Mouse (Mus musculus) MEL (cell line): ENCODE results near the gene Vmn1r80. TPM values are rescaled to one million over a fixed set of nuclear protein-coding genes. Genes with fewer than 3 reads are reported as not detected.
"Not testable (repeated sequence)": the region's sequence is repeated elsewhere in the genome, so short reads cannot be mapped to it uniquely, and the experiment has no call there.

Experiments used
- DNase-seq: peaks from one replicate; pipeline ENCODE4 v3.0.0; 2011; ENCODE audit warnings: low read depth, low spot score
- H3K27ac ChIP-seq: 2 replicates; pipeline ENCODE4 v1.5.1; 2012; ENCODE audit warnings: low read depth, mild to moderate bottlenecking, control low read depth, low read length, moderate library complexity; ENCODE audit not compliant: control insufficient read depth
- H3K27me3 ChIP-seq, 2 experiments: fragments of 150-350 bp in 1 of 2; sonication (generic) in 1 of 2; 2 replicates each; pipeline ENCODE4 v1.6.1; 2012; ENCODE audit warnings: low read length in 2 of 2, mild to moderate bottlenecking in 2 of 2, improper control_type of control experiment in 1 of 2, moderate library complexity in 1 of 2; ENCODE audit not compliant: insufficient read depth in 2 of 2, control insufficient read depth in 1 of 2
- H3K36me3 ChIP-seq, 2 experiments: 2 replicates each; pipeline ENCODE4 v1.6.1; 2012 to 2014; ENCODE audit warnings: low read length in 2 of 2, improper control_type of control experiment in 1 of 2, inconsistent platforms in 1 of 2, mild to moderate bottlenecking in 1 of 2; ENCODE audit not compliant: insufficient read depth in 2 of 2, control insufficient read depth in 1 of 2
- H3K4me1 ChIP-seq, 2 experiments: fragments of 150-350 bp in 1 of 2; sonication (generic) in 1 of 2; 2 replicates each; pipeline ENCODE4 v1.6.1; 2012; ENCODE audit warnings: low read length in 2 of 2, improper control_type of control experiment in 1 of 2, mild to moderate bottlenecking in 1 of 2; ENCODE audit not compliant: insufficient read depth in 2 of 2, control insufficient read depth in 1 of 2
- H3K4me3 ChIP-seq, 2 experiments: fragments of 150-350 bp in 1 of 2; sonication (generic) in 1 of 2; 2 replicates each; pipeline ENCODE4 v1.5.1; 2012; ENCODE audit warnings: low read depth in 2 of 2, low read length in 2 of 2, mild to moderate bottlenecking in 2 of 2, moderate library complexity in 2 of 2, control low read depth in 1 of 2, improper control_type of control experiment in 1 of 2; ENCODE audit not compliant: control insufficient read depth in 1 of 2, insufficient read depth in 1 of 2
- H3K79me2 ChIP-seq: 2 replicates; pipeline ENCODE4 v1.6.1; 2012; ENCODE audit warnings: mild to moderate bottlenecking, low read length, moderate library complexity; ENCODE audit not compliant: control insufficient read depth, poor library complexity, insufficient read depth
- H3K9ac ChIP-seq: 2 replicates; pipeline ENCODE4 v1.6.1; 2012; ENCODE audit warnings: low read depth, mild to moderate bottlenecking, control low read depth, low read length, moderate library complexity; ENCODE audit not compliant: control insufficient read depth, poor library complexity, severe bottlenecking
- H3K9me3 ChIP-seq: fragments of 150-350 bp; sonication (generic); replicated peaks from 2 replicates; pipeline ENCODE4 v1.6.1; 2012; ENCODE audit warnings: mild to moderate bottlenecking, low read length, improper control_type of control experiment, moderate library complexity; ENCODE audit not compliant: insufficient read depth
- RCOR1 ChIP-seq: IDR thresholded peaks from 2 replicates; pipeline ENCODE4 v1.6.1; 2012; ENCODE audit warnings: low read depth, mild to moderate bottlenecking, inconsistent platforms, low read length, improper control_type of control experiment
- USF1 ChIP-seq: IDR thresholded peaks from 2 replicates; pipeline ENCODE4 v1.6.1; 2014; ENCODE audit warnings: low read depth, mild to moderate bottlenecking, inconsistent platforms, low read length, improper control_type of control experiment, moderate library complexity
- ZC3H11A ChIP-seq: IDR thresholded peaks from 2 replicates; pipeline ENCODE4 v1.6.1; 2012; ENCODE audit warnings: low read depth, mild to moderate bottlenecking, inconsistent platforms, low read length, improper control_type of control experiment
- polyA plus RNA-seq, 2 experiments: library from polyadenylated mRNA; stranded (reverse) in 1 of 2; unstranded in 1 of 2; fragments of >175 nt in 1 of 2; fragments of >200 nt in 1 of 2; gene quantifications; 2 replicates each; pipeline versions ENCODE4 v1.2.1 to v1.2.4; 2012; ENCODE audit warnings: low replicate concordance in 2 of 2, low read depth in 1 of 2; ENCODE audit not compliant: insufficient read length in 2 of 2, insufficient read depth in 1 of 2, missing spikeins in 1 of 2
- total RNA-seq: library from RNA; depleted of rRNA; stranded (reverse); fragments of 300-350 nt; gene quantifications from 2 replicates; pipeline ENCODE4 v1.2.3, GENCODE M21; 2012; rRNA removed

Gene Vmn1r80
- total and polyA plus RNA-seq, 3 experiments, result not detected

DNA sequence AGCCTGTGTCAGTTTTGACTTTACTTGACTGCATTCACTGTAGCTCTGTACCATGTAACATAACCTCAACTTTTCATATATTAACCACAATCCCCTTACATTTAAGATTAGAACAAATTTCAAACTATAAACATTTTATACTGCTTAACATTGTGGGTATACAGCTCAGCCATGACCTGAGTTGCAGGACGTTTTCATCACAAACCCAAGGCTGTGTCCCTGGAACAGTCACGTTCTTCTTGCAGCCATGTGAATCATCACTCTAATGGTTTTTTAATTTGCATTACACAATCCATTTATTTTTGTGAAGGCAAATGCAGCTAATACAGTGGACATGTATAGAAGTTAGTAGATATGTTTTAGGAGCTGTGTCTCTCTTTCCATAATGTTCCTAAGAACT, 16.2 kb upstream of the Vmn1r80 start:
- H3K27me3 ChIP-seq, H3K36me3 ChIP-seq, DNase-seq, H3K9me3 ChIP-seq, H3K27ac ChIP-seq, H3K4me3 ChIP-seq, H3K79me2 ChIP-seq, H3K9ac ChIP-seq, H3K4me1 ChIP-seq: not testable (repeated sequence)

- no peak overlapping the region for H3K4me3 ChIP-seq
- H3K27ac ChIP-seq, result no peak overlapping the region
- TF ChIP-seq ZC3H11A (no peak), USF1 (no peak), RCOR1 (no peak)
- no peaks in the 10 kb centered on the region for H3K36me3 ChIP-seq
- H3K27me3 ChIP-seq, result no peaks in the 10 kb centered on the region
- no peak overlapping the region for H3K9ac ChIP-seq
- no peaks in the 10 kb centered on the region for H3K4me1 ChIP-seq
- H3K79me2 ChIP-seq, result no peaks in the 10 kb centered on the region
- DNase-seq, result no peak
- H3K9me3 ChIP-seq, result no peaks in the 10 kb centered on the region
Observed at GRCm38 (mm10) chr7:12204141-12204540, 15.1 kb downstream of the Vmn1r80 start.

Other genes starting within 250 kb of the Vmn1r80 start
- not detected in 2 replicates for gene Vmn1r77, start 152.5 kb upstream of the Vmn1r80 start, total RNA-seq
- gene Vmn1r77, start 152.5 kb upstream of the Vmn1r80 start, polyA plus RNA-seq, result not detected
- not detected in 2 replicates for gene Vmn1r78, start 39.0 kb upstream of the Vmn1r80 start, total RNA-seq
- not detected for gene Vmn1r78, start 39.0 kb upstream of the Vmn1r80 start, polyA plus RNA-seq
- gene Vmn1r79, start 18.0 kb upstream of the Vmn1r80 start, total RNA-seq, result not detected in 2 replicates
- not detected for gene Vmn1r79, start 18.0 kb upstream of the Vmn1r80 start, polyA plus RNA-seq
- gene Vmn1r81, start 79.0 kb downstream of the Vmn1r80 start, total RNA-seq, result not detected in 2 replicates
- gene Vmn1r81, start 79.0 kb downstream of the Vmn1r80 start, polyA plus RNA-seq, result not detected
- not detected in 2 replicates for gene Vmn1r82, start 111.1 kb downstream of the Vmn1r80 start, total RNA-seq
- gene Vmn1r82, start 111.1 kb downstream of the Vmn1r80 start, polyA plus RNA-seq, result not detected
- not detected in 2 replicates for gene Vmn1r83, start 140.2 kb downstream of the Vmn1r80 start, total RNA-seq
- not detected for gene Vmn1r83, start 140.2 kb downstream of the Vmn1r80 start, polyA plus RNA-seq
- gene Vmn1r84, start 180.0 kb downstream of the Vmn1r80 start, total RNA-seq, result not detected in 2 replicates
- not detected for gene Vmn1r84, start 180.0 kb downstream of the Vmn1r80 start, polyA plus RNA-seq
- not detected in 2 replicates for gene Zfp551, start 233.5 kb downstream of the Vmn1r80 start, total RNA-seq
- not detected for gene Zfp551, start 233.5 kb downstream of the Vmn1r80 start, polyA plus RNA-seq